Mouse (Mus musculus): ENCODE measurements at regions not wholly inside any gene's neighbourhood (a gene's known extent, or its start where the extent isn't known, plus 50 kb on each side); places are given as distances from the start of the nearest gene placed in this dataset.
"Not testable (repeated sequence)": the region's sequence is repeated elsewhere in the genome, so short reads cannot be mapped to it uniquely, and the experiment has no call there.

DNA sequence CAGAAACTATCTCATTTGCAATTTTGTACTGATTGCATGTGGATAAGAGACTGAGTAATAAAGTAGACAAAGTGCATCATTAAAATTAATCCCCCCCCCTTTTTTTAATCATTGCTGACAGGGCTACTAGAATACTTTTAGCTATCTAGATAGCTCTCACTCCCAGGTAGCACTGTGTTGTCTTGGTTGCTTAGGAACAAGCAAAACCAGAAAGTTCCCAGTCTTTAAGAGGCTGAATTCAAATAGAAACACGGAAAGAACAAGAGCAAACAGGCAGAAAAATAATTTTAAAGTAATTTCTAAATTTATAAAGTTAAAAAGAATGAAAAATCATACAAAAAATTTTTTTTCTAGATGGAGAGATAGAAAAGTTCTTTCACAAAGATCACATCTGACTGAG lies 65.0 kb upstream of the Rhobtb1 start:
- Histone ChIP-seq H3K27me3 (no peaks in the 10 kb centered on the region), H3K4me3 (no peak overlapping the region), H3K9me3 (replicated peaks) (no peaks in the 10 kb centered on the region), H3K9ac (no peak overlapping the region), H3K27ac (no peak overlapping the region), H3K4me2 (no peak overlapping the region), H3K36me3 (ENCODE audit: poor library complexity, severe bottlenecking) (no peaks in the 10 kb centered on the region), H3K4me1 (no peaks in the 10 kb centered on the region)
- 87% methylated on average over 1 of the region's 1 CpGs for WGBS
- no peak for ATAC-seq

DNA sequence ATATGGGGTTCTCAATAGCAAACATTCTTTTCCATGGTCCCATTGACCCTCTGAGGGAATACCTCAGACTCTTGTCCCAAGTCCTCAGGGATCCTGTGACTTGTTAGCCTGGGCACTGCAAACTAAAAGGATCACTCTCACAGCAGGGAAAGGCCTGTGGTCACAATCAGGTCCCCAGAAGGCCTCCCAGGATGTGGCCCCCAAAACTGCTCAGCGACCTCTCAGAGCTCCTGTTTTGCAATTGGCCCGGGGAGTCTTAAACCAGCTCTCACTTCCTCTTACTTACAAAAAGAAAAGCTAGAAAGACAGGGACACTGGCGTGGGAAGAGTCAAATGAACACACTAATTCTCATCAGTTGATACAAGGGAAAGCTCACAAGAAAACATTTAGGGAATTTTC lies 59.4 kb upstream of the Rhobtb1 start:
- 81% methylated on average over 3 of the region's 3 CpGs for WGBS

GRCm38 (mm10) chr10:69100021-69100420 lies 51.2 kb upstream of the Rhobtb1 start:
- ATAC-seq: no peak
- no peaks in the 10 kb centered on the region for H3K27me3 ChIP-seq
- no peaks in the 10 kb centered on the region for H3K36me3 ChIP-seq (ENCODE audit: poor library complexity, severe bottlenecking)
- H3K4me3 ChIP-seq: no peak overlapping the region
- 89% methylated on average over 3 of the region's 3 CpGs for WGBS
- peaks cover 9% of the 10 kb centered on the region; the same call in 1 of the 2 replicates for H3K4me1 ChIP-seq
- no peak overlapping the region for H3K9ac ChIP-seq
- no peaks in the 10 kb centered on the region for H3K9me3 ChIP-seq (replicated peaks)
- H3K27ac ChIP-seq: no peak overlapping the region
- no peak overlapping the region for H3K4me2 ChIP-seq

More for the DNA sequence above, 59.4 kb upstream of the Rhobtb1 start:
- no peaks in the 10 kb centered on the region for H3K36me3 ChIP-seq (ENCODE audit: poor library complexity, severe bottlenecking)
- no peaks in the 10 kb centered on the region for H3K27me3 ChIP-seq
- H3K4me2 ChIP-seq: no peak overlapping the region
- no peak for ATAC-seq
- H3K9ac ChIP-seq: no peak overlapping the region
- no peaks in the 10 kb centered on the region for H3K9me3 ChIP-seq (replicated peaks)
- H3K4me1 ChIP-seq: no peaks in the 10 kb centered on the region
- no peak overlapping the region for H3K27ac ChIP-seq
- H3K4me3 ChIP-seq: no peak overlapping the region

- H3K36me3 ChIP-seq (ENCODE audit: poor library complexity, severe bottlenecking); H3K4me2 ChIP-seq; ATAC-seq; H3K27me3 ChIP-seq; H3K9me3 ChIP-seq (replicated peaks); H3K4me3 ChIP-seq; H3K27ac ChIP-seq; H3K9ac ChIP-seq; H3K4me1 ChIP-seq: not testable (repeated sequence)
- 76% methylated on average over 16 of the region's 16 CpGs for WGBS
These were observed 50.5 kb upstream of the Rhobtb1 start for GRCm38 (mm10) chr10:69100742-69101141.
